Mouse (Mus musculus) hindbrain, postnatal 0 days (tissue): ENCODE data around the gene Rps8. TPM values are rescaled to one million over a fixed set of nuclear protein-coding genes. Genes with fewer than 3 reads are reported as not detected.

Experiments used
- ATAC-seq: fragments of 200-750 bp; cut with Nextera tagmentation; 2 replicates; pipeline ENCODE4 v1.8.0; 2017; ENCODE audit warnings: mild to moderate bottlenecking, moderate TSS enrichment, moderate library complexity
- DNase-seq: peaks from one replicate; pipeline ENCODE4 v3.0.0-alpha.2; 2015; ENCODE audit warnings: low spot score
- H3K27ac ChIP-seq: fragments of 300-500 bp; sonication (generic); 2 replicates; pipeline ENCODE4 v1.5.1; 2014; ENCODE audit warnings: mild to moderate bottlenecking
- H3K27me3 ChIP-seq: fragments of 300-500 bp; sonication (generic); 2 replicates; pipeline ENCODE4 v1.6.1; 2014; ENCODE audit warnings: low read length, mixed read lengths; ENCODE audit not compliant: insufficient read depth
- H3K36me3 ChIP-seq: fragments of 300-500 bp; sonication (generic); 2 replicates; pipeline ENCODE4 v1.6.1; 2014; ENCODE audit warnings: low read length, mixed read lengths; ENCODE audit not compliant: insufficient read depth
- H3K4me1 ChIP-seq: fragments of 300-500 bp; sonication (generic); 2 replicates; pipeline ENCODE4 v1.6.1; 2014; ENCODE audit warnings: antibody characterized with exemption, low read length, mixed read lengths; ENCODE audit not compliant: insufficient read depth
- H3K4me2 ChIP-seq: fragments of 300-500 bp; sonication (generic); 2 replicates; pipeline ENCODE4 v1.6.1; 2014; ENCODE audit warnings: low read depth, mild to moderate bottlenecking, low read length, moderate library complexity, mixed read lengths
- H3K4me3 ChIP-seq: fragments of 300-500 bp; sonication (generic); 2 replicates; pipeline ENCODE4 v1.5.1; 2014; ENCODE audit warnings: low read length
- H3K9ac ChIP-seq: fragments of 300-500 bp; sonication (generic); replicated peaks from 2 replicates; pipeline ENCODE4 v1.6.1; 2014; ENCODE audit warnings: mild to moderate bottlenecking, low read length, moderate library complexity, mixed read lengths
- H3K9me3 ChIP-seq: fragments of 300-500 bp; sonication (generic); 2 replicates; pipeline ENCODE4 v1.6.1; 2016; ENCODE audit warnings: low read length, mixed read lengths
- CTCF ChIP-seq: IDR thresholded peaks from 2 replicates; pipeline ENCODE4 v1.5.1; 2016; ENCODE audit warnings: antibody characterized with exemption, control low read depth, low read depth
- WGBS: fragments of 180-500 bp; shearing (Covaris S2); extraction: QIAGEN DNeasy Blood & Tissue Kit; methylation state at CpG from one replicate; pipeline ENCODE4 v1.1.7; 2014; 5-methylcytosine and 5-hydroxymethylcytosine counted together
- polyA plus RNA-seq: library from polyadenylated mRNA; unstranded; fragments of >200 nt; fragmentation: Nextera tagmentation; extraction: Ambion mirVana; gene quantifications from 2 replicates; pipeline ENCODE4 v1.2.1, GENCODE M21; 2015
- total RNA-seq: library from RNA; depleted of rRNA; stranded (reverse); fragments of >200 nt; gene quantifications from 2 replicates; pipeline ENCODE4 v1.2.3, GENCODE M21; 2014

The Rps8 gene
- total and polyA plus RNA-seq, 2 experiments from 2014 or later = 470 to 523 TPM

GRCm38 (mm10) chr4:117148815-117149214, 7.2 kb downstream of the Rps8 start:
- 68% methylated on average over 24 of the region's 24 CpGs for WGBS
- Histone ChIP-seq H3K27ac (no peak overlapping the region), H3K4me3 (no peak overlapping the region), H3K36me3 (peaks cover 20% of the 10 kb centered on the region; the same call in 1 of the 2 replicates), H3K27me3 (no peaks in the 10 kb centered on the region), H3K9ac (no peak overlapping the region), H3K4me2 (no peak overlapping the region), H3K4me1 (no peaks in the 10 kb centered on the region), H3K9me3 (no peaks in the 10 kb centered on the region)
- ATAC-seq (no peak), DNase-seq (no peak)
- no peak for TF ChIP-seq CTCF

DNA sequence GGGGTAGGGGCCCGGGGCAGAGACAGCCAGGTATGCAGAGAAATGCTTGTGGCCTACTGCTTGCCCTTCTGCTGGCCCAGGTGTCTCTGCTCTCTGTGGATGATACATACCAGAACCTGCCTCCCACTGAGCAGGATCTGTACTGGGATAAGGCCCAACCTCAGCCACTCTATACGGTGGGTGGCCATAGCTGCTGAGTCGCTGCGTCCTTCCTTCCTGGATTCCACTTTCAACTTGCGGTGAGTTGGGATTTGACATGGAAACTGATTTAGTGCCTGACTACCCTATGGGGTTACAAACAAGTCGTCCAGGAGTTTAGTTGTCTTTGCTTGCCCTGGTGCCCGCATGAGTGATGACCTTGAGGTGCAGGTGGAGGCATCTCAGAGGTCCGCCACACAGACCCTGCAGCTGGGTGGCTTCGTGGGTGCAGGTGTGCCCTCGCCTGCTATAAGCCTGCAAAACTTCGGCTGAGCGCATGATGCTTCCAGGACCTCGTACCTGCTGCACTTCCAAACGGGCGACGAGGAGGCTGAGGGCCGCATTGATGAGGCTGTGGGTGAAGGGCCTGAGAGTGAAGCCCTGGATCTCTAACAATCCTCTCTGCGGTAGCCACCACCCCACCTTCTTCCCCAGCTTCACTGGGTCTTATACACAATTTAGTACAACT, 7.9 kb downstream of the Rps8 start:
- ATAC-seq (no peak), DNase-seq (no peak)
- no peak for TF ChIP-seq CTCF
- H3K36me3 ChIP-seq = peaks cover 16% of the 10 kb centered on the region; the same call in 1 of the 2 replicates
- H3K4me1 ChIP-seq = no peaks in the 10 kb centered on the region
- H3K9ac ChIP-seq = no peak overlapping the region
- WGBS = 86% methylated on average over 18 of the region's 18 CpGs
- no peak overlapping the region for H3K4me2 ChIP-seq
- no peaks in the 10 kb centered on the region for H3K27me3 ChIP-seq
- H3K27ac ChIP-seq = no peak overlapping the region
- H3K9me3 ChIP-seq = no peaks in the 10 kb centered on the region
- no peak overlapping the region for H3K4me3 ChIP-seq

DNA sequence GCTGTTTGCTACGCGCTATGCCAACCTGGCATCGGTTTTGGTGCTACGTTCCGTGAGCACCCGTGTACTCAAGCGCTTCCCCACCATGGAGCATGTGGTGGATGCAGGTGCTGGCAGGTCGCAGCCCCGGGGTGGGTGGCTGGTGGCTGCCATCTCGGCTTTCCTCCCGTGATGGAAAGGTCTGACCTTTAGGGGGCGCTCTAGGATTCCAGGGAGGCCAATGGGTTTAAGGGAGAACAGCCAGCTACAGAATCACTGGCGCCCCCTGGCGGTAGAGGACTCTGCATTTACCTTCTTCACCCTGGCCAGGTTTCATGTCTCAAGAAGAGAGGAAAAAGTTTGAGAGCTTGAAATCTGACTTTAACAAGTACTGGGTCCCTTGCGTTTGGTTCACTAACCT, 9.9 kb downstream of the Rps8 start:
- no peaks in the 10 kb centered on the region for H3K27me3 ChIP-seq
- TF ChIP-seq CTCF = peak; percentile 89
- H3K36me3 ChIP-seq = peaks cover 13% of the 10 kb centered on the region; the same call in 1 of the 2 replicates
- H3K9ac ChIP-seq = no peak overlapping the region
- H3K4me2 ChIP-seq = no peak overlapping the region
- H3K4me1 ChIP-seq = no peaks in the 10 kb centered on the region
- DNase-seq (peak; percentile 85), ATAC-seq (peak; percentile 50)
- H3K27ac ChIP-seq = no peak overlapping the region
- H3K4me3 ChIP-seq = no peak overlapping the region
- H3K9me3 ChIP-seq = no peaks in the 10 kb centered on the region
- WGBS = 32% methylated on average over 15 of the region's 15 CpGs

DNA sequence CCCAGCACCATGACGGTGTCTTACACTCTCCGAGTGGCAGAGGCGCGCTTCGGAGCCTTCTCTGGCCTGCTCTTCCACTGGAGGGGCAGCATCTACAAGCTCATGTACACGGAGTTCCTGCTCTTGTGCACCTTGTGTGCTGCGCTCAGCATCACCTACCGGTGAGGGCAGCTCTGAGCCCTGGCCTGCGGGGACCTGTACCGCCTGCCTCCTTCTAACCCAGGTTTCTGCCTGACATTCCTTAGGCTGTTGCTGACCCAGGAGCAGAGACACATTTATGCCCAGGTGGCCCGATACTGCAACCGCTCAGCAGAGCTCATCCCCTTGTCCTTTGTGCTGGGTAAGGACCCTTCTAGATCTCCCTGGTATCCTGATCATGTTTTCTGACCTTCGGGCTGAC, 10.8 kb downstream of the Rps8 start:
- 94% methylated on average over 13 of the region's 13 CpGs for WGBS
- H3K36me3 ChIP-seq = 0 out of 2 replicates have a peak, but pooled peaks cover 5% of the 10 kb centered on the region
- TF ChIP-seq CTCF = no peak

DNA sequence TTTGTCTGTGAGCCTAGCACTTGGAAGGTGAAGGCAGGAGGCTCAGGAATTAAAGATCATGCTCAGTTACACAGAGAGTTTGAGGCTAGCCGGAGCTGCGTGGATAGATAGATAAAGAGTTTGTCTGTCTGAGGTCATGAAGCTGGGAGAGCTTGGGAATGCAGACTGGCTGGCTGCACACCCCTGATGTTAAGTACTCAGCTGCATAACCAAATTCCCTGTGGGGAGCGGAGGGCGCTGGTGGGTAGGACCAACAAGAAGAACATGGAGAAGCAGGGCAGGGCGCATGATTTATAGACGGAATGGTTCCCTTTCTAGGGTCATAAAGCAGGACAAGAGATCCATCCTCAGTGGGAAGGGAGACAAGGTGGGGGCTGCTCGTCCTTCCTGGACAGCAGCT, 13.0 kb downstream of the Rps8 start:
- no peak overlapping the region for H3K27ac ChIP-seq
- no peak overlapping the region for H3K9ac ChIP-seq
- H3K27me3 ChIP-seq = no peaks in the 10 kb centered on the region
- no peak overlapping the region for H3K4me3 ChIP-seq
- no peaks in the 10 kb centered on the region for H3K4me1 ChIP-seq
- WGBS = 61% methylated on average over 7 of the region's 7 CpGs
- H3K36me3 ChIP-seq = no peaks in the 10 kb centered on the region
- no peak for ATAC-seq
- DNase-seq = no peak
- no peaks in the 10 kb centered on the region for H3K9me3 ChIP-seq
- no peak overlapping the region for H3K4me2 ChIP-seq
- no peak for TF ChIP-seq CTCF

More for the DNA sequence above, 10.8 kb downstream of the Rps8 start:
- Histone ChIP-seq H3K27me3 (no peaks in the 10 kb centered on the region), H3K9ac (no peak overlapping the region), H3K4me3 (no peak overlapping the region), H3K27ac (no peak overlapping the region), H3K4me1 (no peaks in the 10 kb centered on the region), H3K4me2 (no peak overlapping the region), H3K9me3 (no peaks in the 10 kb centered on the region)
- DNase-seq (no peak), ATAC-seq (no peak)

- Histone ChIP-seq H3K9ac (no peak overlapping the region), H3K9me3 (no peaks in the 10 kb centered on the region), H3K4me2 (no peak overlapping the region), H3K27ac (no peak overlapping the region), H3K4me3 (no peak overlapping the region), H3K36me3 (no peaks in the 10 kb centered on the region), H3K27me3 (no peaks in the 10 kb centered on the region), H3K4me1 (no peaks in the 10 kb centered on the region)
- ATAC-seq (no peak), DNase-seq (peak; percentile 50)
- peak; percentile 56 for TF ChIP-seq CTCF
- WGBS = 32% methylated on average over 4 of the region's 4 CpGs
Observed at GRCm38 (mm10) chr4:117140613-117141012, 15.4 kb downstream of the Rps8 start.

GRCm38 (mm10) chr4:117139217-117139612, 16.8 kb downstream of the Rps8 start:
- no peaks in the 10 kb centered on the region for H3K9me3 ChIP-seq
- ATAC-seq (peak; percentile 55; the same call in 1 of the 2 replicates), DNase-seq (peak; percentile 66)
- TF ChIP-seq CTCF = peak; percentile 77
- no peaks in the 10 kb centered on the region for H3K36me3 ChIP-seq
- H3K27me3 ChIP-seq = no peaks in the 10 kb centered on the region
- no peaks in the 10 kb centered on the region for H3K4me1 ChIP-seq
- H3K4me2 ChIP-seq = no peak overlapping the region
- H3K4me3 ChIP-seq = no peak overlapping the region
- H3K9ac ChIP-seq = no peak overlapping the region
- H3K27ac ChIP-seq = no peak overlapping the region
- 1% methylated on average over 2 of the region's 2 CpGs for WGBS
